ENCODE assay signal across 8 mouse cellular contexts in the genomic region with DNA sequence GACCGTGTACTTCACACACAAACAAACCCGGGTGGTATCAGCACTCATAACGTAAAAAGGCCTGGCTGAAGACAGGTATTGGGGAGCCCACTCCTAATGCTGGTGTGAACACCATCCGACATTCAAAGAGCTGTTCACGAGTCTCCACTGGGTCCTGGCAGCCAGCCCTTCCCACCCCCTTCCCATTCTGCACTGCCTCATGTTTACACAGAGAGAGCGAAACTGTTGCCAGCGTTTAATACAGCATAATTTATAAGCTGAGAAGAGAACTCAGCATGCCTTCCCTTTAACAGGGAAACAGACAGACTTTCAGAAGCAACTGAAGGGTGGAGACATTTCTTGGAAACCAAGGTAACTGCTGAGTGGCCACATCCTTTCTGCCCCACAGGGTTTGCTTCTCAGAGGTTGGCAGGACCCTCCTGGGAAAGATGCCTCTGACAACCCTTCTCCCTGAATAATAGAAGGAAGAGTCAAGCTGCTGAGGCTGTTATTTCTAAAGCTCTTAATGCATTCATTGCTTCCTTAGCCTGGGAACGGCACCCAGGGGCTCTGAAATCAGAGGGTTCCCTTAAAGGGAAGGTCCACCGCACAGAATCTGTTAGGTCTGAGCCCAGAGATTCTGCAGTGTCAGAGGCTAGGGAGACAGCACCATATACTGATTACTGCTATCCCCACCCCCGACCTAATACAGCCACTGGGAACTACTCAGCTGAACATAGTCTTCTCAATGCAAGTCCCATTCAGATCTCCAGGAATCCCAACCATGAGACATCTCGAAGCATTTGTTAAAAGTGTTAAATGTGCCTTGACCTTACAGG.
DNase-seq lines count a peak whose midpoint lies in the region; ATAC-seq and TF ChIP-seq lines count a peak whose summit lies in the region.

No protein-coding gene starts in this region.

- no peaks in the 10 kb centered on the region for H3K36me3 ChIP-seq in midbrain, embryonic 13.5 days
- no peaks in the 10 kb centered on the region for H3K36me3 ChIP-seq in kidney, adult 2 months (ENCODE audit: control insufficient read depth, insufficient read depth, low read length)

- peak; percentile 65 for ATAC-seq in midbrain, embryonic 13.5 days

- no peaks in the 10 kb centered on the region for H3K27me3 ChIP-seq in midbrain, embryonic 13.5 days
- H3K27me3 ChIP-seq in kidney, adult 2 months (replicated peaks; ENCODE audit: control insufficient read depth, insufficient read depth, low read length), result no peaks in the 10 kb centered on the region; the same call in 1 of the 2 replicates

- TF ChIP-seq POLR2A in kidney, adult 2 months (IDR thresholded peaks at IDR 0.05; ENCODE audit: low read depth, low read length), result no peak

- H3K27ac ChIP-seq in layer of hippocampus, adult 2 months, result peak overlapping the region; percentile 59
- H3K27ac ChIP-seq in midbrain, embryonic 13.5 days, result peak overlapping the region; percentile 25
- H3K27ac ChIP-seq in kidney, adult 2 months (ENCODE audit: insufficient read depth, low read depth, low read length), result no peak overlapping the region

- peaks cover 25% of the 10 kb centered on the region for H3K4me1 ChIP-seq in midbrain, embryonic 13.5 days (replicated peaks)
- H3K4me1 ChIP-seq in kidney, adult 2 months (ENCODE audit: control insufficient read depth, insufficient read depth, low read length), result no peaks in the 10 kb centered on the region

- no peak for TF ChIP-seq CTCF in layer of hippocampus, adult 2 months (conservative IDR thresholded peaks at IDR 0.05)
- no peak for TF ChIP-seq CTCF in kidney, adult 2 months (conservative IDR thresholded peaks at IDR 0.05; ENCODE audit: insufficient read depth, insufficient read length, low read depth, low read length)

- H3K9me3 ChIP-seq in midbrain, embryonic 13.5 days, result 0 out of 2 replicates have a peak, but pooled peaks cover 3% of the 10 kb centered on the region

- peak; percentile 12 for DNase-seq in heart, postnatal 4 days
- DNase-seq in heart, adult 18-20 months, result no peak
- peak; percentile 13 to 35 for DNase-seq in cerebellum, postnatal 25 days
- DNase-seq in layer of hippocampus, adult 2 months (ENCODE audit: low spot score in 2 of 2), result peak; percentile 67 to 69
- DNase-seq in c-Kit-positive CD71-positive TER-119-positive erythroid progenitor cells, embryonic 14.5 days (ENCODE audit: low spot score), result no peak
- DNase-seq in ovary, adult 18-20 months (ENCODE audit: low spot score), result no peak
- DNase-seq in kidney, adult 2 months, result no peak

- H3K9ac ChIP-seq in midbrain, embryonic 13.5 days (replicated peaks), result no peak overlapping the region

- H3K4me2 ChIP-seq in midbrain, embryonic 13.5 days (replicated peaks), result no peak overlapping the region

- 54% methylated on average over 11 of the region's 11 CpGs for WGBS in midbrain, embryonic 13.5 days
- WGBS in kidney, adult 2 months, result 55% methylated on average over 11 of the region's 11 CpGs

- no peak overlapping the region for H3K4me3 ChIP-seq in layer of hippocampus, adult 2 months
- no peak overlapping the region for H3K4me3 ChIP-seq in midbrain, embryonic 13.5 days (replicated peaks)
- H3K4me3 ChIP-seq in kidney, adult 2 months (ENCODE audit: insufficient read depth, low read depth, low read length), result no peak overlapping the region

Comparison
In these comparisons a context has a peak if more than half of its experiments do, and no peak if none do; other contexts are left out.
1. DNase-seq: peak in heart, postnatal 4 days (single experiment), cerebellum, postnatal 25 days (2 of 2) and layer of hippocampus, adult 2 months (2 of 2); none in heart, adult 18-20 months (0 of 2), c-Kit-positive CD71-positive TER-119-positive erythroid progenitor cells, embryonic 14.5 days (single experiment), ovary, adult 18-20 months (single experiment) and kidney, adult 2 months (single experiment).